Mouse (Mus musculus) intestine, embryonic 14.5 days (tissue): ENCODE measurements around the gene Usp54. TPM values are rescaled to one million over a fixed set of nuclear protein-coding genes. Genes with fewer than 3 reads are reported as not detected.

Experiments
- ATAC-seq: fragments of 200-750 bp; cut with Nextera tagmentation; replicated peaks from 2 replicates; pipeline ENCODE4 v1.8.0; 2017; ENCODE audit warnings: low read depth, moderate number of reproducible peaks, moderate TSS enrichment, moderate library complexity; ENCODE audit not compliant: low FRiP score, low TSS enrichment
- DNase-seq: peaks from one replicate; pipeline ENCODE4 v3.0.0-alpha.2; 2018; ENCODE audit warnings: low spot score
- H3K27ac ChIP-seq: fragments of 300-500 bp; sonication (generic); 2 replicates; pipeline ENCODE4 v1.5.1; 2014; ENCODE audit warnings: low read depth, mild to moderate bottlenecking, control low read depth
- H3K27me3 ChIP-seq: fragments of 300-500 bp; sonication (generic); replicated peaks from 2 replicates; pipeline ENCODE4 v1.6.1; 2014; ENCODE audit warnings: low read length, control low read depth; ENCODE audit not compliant: control insufficient read depth, insufficient read depth
- H3K36me3 ChIP-seq: fragments of 300-500 bp; sonication (generic); 2 replicates; pipeline ENCODE4 v1.6.1; 2014; ENCODE audit warnings: low read length, control low read depth; ENCODE audit not compliant: control insufficient read depth, insufficient read depth
- H3K4me1 ChIP-seq: fragments of 300-500 bp; sonication (generic); replicated peaks from 2 replicates; pipeline ENCODE4 v1.6.1; 2014; ENCODE audit warnings: low read length, control low read depth, mixed read lengths; ENCODE audit not compliant: control insufficient read depth, insufficient read depth
- H3K4me2 ChIP-seq: fragments of 300-500 bp; sonication (generic); 2 replicates; pipeline ENCODE4 v1.6.1; 2014; ENCODE audit warnings: low read length
- H3K4me3 ChIP-seq: fragments of 300-500 bp; sonication (generic); 2 replicates; pipeline ENCODE4 v1.5.1; 2014; ENCODE audit warnings: low read depth, low read length, control low read depth, mixed read lengths
- H3K9ac ChIP-seq: fragments of 300-500 bp; sonication (generic); 2 replicates; pipeline ENCODE4 v1.6.1; 2014; ENCODE audit warnings: mild to moderate bottlenecking, low read length
- H3K9me3 ChIP-seq: fragments of 300-500 bp; sonication (generic); 2 replicates; pipeline ENCODE4 v1.6.1; 2016; ENCODE audit warnings: low read length, control low read depth; ENCODE audit not compliant: control insufficient read depth
- WGBS: fragments of 180-500 bp; shearing (Covaris S2); extraction: QIAGEN DNeasy Blood & Tissue Kit; methylation state at CpG from one replicate; pipeline ENCODE4 v1.1.7; 2014; 5-methylcytosine and 5-hydroxymethylcytosine counted together
- polyA plus RNA-seq: library from polyadenylated mRNA; unstranded; fragments of >200 nt; fragmentation: Nextera tagmentation; extraction: Ambion mirVana; gene quantifications from 2 replicates; pipeline ENCODE4 v1.2.1, GENCODE M21; 2014

The Usp54 gene
- polyA plus RNA-seq, 1 experiment from 2014 or later, result 8.9 TPM

DNA sequence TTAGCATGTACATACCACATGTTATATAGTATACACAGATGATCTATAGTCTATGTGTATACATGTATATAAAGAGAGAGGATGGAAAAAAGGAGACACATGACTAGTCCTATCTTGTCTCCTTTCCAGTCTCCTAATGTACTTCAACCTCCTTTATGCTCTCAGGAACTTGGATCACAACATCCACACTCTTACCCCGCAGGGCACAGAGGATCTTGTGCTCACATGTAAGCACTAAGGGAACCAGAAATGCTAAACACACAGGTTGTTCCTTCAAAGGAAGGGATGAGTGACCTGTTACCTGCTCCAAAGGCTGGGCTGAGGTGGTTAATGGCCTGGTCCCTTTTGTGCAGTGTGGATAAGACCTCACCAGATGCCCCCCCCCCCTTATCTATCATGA is 28.0 kb downstream of the Usp54 start:
- Histone ChIP-seq H3K27ac (no peak overlapping the region), H3K4me2 (no peak overlapping the region), H3K4me1 (no peaks in the 10 kb centered on the region), H3K9ac (no peak overlapping the region), H3K4me3 (no peak overlapping the region), H3K27me3 (no peaks in the 10 kb centered on the region), H3K36me3 (no peaks in the 10 kb centered on the region), H3K9me3 (no peaks in the 10 kb centered on the region)
- DNase-seq (no peak), ATAC-seq (no peak)
- WGBS, result 93% methylated on average over 1 of the region's 1 CpGs

DNA sequence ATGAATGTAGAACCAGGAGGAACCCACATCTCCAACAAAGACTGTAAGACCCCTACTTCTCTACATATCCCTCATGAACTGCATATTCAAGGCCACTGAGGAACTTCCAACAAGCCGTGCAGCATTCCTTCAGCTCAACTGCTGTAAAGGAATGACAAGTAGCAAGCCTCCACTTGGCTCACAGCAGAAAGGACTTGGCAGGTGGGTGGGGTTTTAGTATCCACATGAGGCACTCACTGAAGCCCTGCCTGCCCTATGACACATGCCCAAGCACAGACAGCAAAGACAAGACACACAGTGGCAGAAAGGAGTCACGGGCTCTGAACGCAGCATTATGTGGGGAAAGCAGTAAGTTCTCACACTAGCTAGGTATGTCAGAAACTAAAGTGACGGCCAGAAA is 30.7 kb downstream of the Usp54 start:
- Histone ChIP-seq H3K9me3 (no peaks in the 10 kb centered on the region), H3K4me2 (no peak overlapping the region), H3K27ac (no peak overlapping the region), H3K4me1 (no peaks in the 10 kb centered on the region), H3K36me3 (peaks cover 11% of the 10 kb centered on the region), H3K4me3 (no peak overlapping the region), H3K9ac (no peak overlapping the region), H3K27me3 (no peaks in the 10 kb centered on the region)
- WGBS, result 77% methylated on average over 4 of the region's 4 CpGs
- ATAC-seq, result no peak
- DNase-seq, result no peak

DNA sequence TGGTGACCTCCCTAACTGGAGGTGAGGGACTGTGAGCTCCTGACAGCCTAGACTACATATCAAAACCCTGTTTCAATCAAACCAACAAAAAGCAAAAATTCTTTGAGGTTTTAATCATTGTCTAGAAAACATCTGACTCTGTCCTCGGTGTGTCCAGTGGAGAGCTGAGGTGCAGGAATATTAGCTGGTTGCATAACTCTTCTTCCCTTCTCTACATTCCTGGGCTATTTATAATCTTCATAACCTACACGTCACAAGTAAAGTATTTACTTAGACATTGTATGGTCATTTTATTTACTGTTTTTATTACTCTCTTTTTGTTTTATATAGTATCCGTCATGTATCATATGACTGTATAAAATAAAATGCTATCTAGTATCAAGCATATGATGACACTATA is 31.3 kb downstream of the Usp54 start:
- Histone ChIP-seq H3K27ac (no peak overlapping the region), H3K36me3 (peaks cover 11% of the 10 kb centered on the region)
- WGBS, result 68% methylated on average over 3 of the region's 3 CpGs

DNA sequence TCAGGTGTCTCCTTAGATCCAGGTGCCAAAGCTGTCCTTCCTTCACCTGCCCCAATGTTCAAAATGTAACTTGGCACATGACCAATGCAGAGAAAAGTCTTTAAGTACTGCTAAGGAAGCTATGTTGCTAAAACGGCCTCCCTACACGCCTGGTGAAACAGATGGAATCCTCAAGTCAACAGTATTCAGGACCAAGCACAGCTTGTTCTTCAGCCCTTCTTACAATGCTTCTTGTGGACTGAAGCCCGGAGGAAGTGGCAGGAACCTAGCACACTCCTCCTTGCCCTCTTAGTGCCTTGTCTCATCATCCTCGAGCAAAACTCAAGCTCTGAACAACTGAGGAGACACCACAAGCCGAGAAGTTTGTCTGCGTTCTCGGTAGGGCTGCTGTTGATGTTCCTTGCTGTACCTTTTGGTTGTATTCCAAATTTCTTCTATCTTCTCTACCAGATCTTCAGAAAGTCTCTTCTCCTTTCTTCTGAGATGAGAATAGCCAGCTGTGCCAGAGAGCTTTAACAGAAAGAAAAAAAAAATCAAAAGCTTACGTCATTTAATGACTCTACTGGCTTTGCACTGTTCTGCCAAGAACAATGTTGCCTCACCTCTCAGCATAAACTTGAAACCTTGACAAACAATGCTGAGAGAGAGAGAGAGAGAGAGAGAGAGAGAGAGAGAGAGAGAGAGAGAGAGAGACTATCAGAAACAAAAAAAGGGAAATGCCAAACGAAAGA is 33.3 kb downstream of the Usp54 start:
- Histone ChIP-seq H3K36me3 (peaks cover 11% of the 10 kb centered on the region), H3K9ac (no peak overlapping the region), H3K27me3 (no peaks in the 10 kb centered on the region), H3K4me1 (no peaks in the 10 kb centered on the region), H3K27ac (no peak overlapping the region), H3K9me3 (no peaks in the 10 kb centered on the region), H3K4me3 (no peak overlapping the region), H3K4me2 (no peak overlapping the region)
- no peak for DNase-seq
- 77% methylated on average over 9 of the region's 9 CpGs for WGBS
- ATAC-seq, result no peak

More for the DNA sequence above, 31.3 kb downstream of the Usp54 start:
- DNase-seq, result no peak
- no peaks in the 10 kb centered on the region for H3K9me3 ChIP-seq
- no peak overlapping the region for H3K4me3 ChIP-seq
- H3K27me3 ChIP-seq, result no peaks in the 10 kb centered on the region
- no peak for ATAC-seq
- H3K4me2 ChIP-seq, result no peak overlapping the region
- H3K9ac ChIP-seq, result no peak overlapping the region
- no peaks in the 10 kb centered on the region for H3K4me1 ChIP-seq

DNA sequence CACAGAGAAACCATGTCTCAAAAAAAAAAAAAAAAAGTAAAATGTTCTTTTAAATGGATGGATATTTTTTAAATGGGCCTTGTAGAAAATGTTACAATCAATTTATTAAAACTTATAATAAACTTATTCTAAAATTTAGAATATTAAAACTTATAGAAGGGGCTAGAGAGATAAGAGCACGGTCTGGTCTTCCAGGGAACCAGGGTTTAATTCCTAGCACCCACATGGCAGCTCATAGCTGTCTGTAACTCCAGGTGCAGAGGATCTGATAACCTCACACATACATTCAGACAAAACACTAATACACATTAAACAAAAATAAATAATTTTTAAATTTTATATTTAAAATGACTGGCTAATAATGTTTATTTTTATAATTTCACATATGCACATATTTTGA is 39.6 kb downstream of the Usp54 start:
- H3K36me3 ChIP-seq, result peaks cover 1% of the 10 kb centered on the region; the same call in 1 of the 2 replicates
- H3K27me3 ChIP-seq, result no peaks in the 10 kb centered on the region
- no peaks in the 10 kb centered on the region for H3K9me3 ChIP-seq
- H3K27ac ChIP-seq, result no peak overlapping the region
- H3K9ac ChIP-seq, result no peak overlapping the region
- ATAC-seq (no peak), DNase-seq (no peak)
- H3K4me2 ChIP-seq, result no peak overlapping the region
- no peak overlapping the region for H3K4me3 ChIP-seq
- WGBS, result 89% methylated on average over 1 of the region's 1 CpGs
- H3K4me1 ChIP-seq, result no peaks in the 10 kb centered on the region

DNA sequence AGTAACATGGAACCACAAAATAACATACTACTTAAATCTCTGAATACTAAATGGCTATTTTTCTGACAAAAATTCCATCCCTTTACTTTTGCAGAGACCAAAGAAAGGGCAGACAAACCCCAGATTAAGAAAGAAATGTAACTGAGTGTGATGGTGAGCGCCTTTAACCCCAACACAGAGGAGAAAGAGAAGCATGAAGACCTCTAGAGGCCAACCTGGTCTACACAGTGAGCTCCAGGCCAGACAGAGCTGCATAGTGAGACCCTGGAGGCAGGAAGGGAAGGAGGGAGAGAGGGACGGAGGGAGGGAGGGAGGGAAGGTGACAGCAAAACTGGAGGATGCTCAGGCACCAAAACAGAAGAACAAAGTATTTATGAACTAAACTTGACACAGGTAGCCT is 40.7 kb downstream of the Usp54 start:
- Histone ChIP-seq H3K9ac (no peak overlapping the region), H3K4me2 (no peak overlapping the region), H3K36me3 (no peaks in the 10 kb centered on the region), H3K4me3 (no peak overlapping the region), H3K9me3 (no peaks in the 10 kb centered on the region), H3K27me3 (no peaks in the 10 kb centered on the region), H3K27ac (no peak overlapping the region), H3K4me1 (no peaks in the 10 kb centered on the region)
- 45% methylated on average over 2 of the region's 2 CpGs for WGBS
- ATAC-seq (no peak), DNase-seq (no peak)

DNA sequence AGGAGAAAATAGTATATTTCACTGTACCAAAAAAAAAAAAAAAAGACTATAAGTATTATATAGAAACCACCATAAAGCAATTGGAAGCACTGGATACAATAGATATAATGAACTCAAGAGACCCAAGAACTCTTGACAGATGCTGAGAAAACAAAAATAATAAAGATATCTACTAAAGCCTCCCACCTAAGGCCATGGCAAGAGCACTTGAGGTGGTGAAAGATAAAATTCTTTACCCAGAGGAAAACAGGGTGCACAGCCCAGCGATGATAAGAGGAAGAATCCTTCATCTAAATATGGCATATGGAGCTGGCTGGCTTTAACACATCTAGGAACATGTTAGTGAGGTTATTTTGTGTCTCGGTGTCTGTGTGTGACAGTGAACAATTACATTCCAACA is 41.3 kb downstream of the Usp54 start:
- WGBS, result 81% methylated on average over 2 of the region's 2 CpGs

DNA sequence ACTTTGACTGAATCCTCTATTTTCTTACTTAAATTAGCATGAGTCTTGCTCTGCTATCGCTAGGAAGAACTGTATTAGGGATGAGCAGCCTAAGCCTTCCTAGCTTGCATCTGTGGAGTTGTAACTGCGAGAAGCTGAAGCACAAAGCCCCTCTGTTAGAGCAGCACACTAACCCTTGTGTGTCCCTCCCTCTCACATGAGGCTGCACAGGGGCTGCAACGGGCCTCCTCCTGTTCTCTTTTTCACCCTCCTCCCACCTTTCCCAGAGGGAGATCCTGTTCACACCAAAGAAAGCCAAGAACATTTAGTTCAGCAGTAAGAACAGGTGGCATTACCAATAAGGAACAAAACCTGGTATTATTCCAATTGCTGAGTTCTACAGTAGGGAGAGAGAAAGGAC is 45.1 kb downstream of the Usp54 start:
- no peak overlapping the region for H3K4me3 ChIP-seq
- H3K36me3 ChIP-seq, result no peaks in the 10 kb centered on the region
- DNase-seq (no peak), ATAC-seq (no peak)
- H3K27ac ChIP-seq, result no peak overlapping the region
- H3K4me2 ChIP-seq, result no peak overlapping the region
- no peaks in the 10 kb centered on the region for H3K4me1 ChIP-seq
- no peaks in the 10 kb centered on the region for H3K27me3 ChIP-seq
- no peaks in the 10 kb centered on the region for H3K9me3 ChIP-seq
- 59% methylated on average over 3 of the region's 3 CpGs for WGBS
- no peak overlapping the region for H3K9ac ChIP-seq

More for the DNA sequence above, 41.3 kb downstream of the Usp54 start:
- Histone ChIP-seq H3K4me1 (no peaks in the 10 kb centered on the region), H3K9me3 (no peaks in the 10 kb centered on the region), H3K4me2 (no peak overlapping the region), H3K4me3 (no peak overlapping the region), H3K27me3 (no peaks in the 10 kb centered on the region), H3K9ac (no peak overlapping the region), H3K27ac (no peak overlapping the region), H3K36me3 (no peaks in the 10 kb centered on the region)
- no peak for ATAC-seq
- no peak for DNase-seq

DNA sequence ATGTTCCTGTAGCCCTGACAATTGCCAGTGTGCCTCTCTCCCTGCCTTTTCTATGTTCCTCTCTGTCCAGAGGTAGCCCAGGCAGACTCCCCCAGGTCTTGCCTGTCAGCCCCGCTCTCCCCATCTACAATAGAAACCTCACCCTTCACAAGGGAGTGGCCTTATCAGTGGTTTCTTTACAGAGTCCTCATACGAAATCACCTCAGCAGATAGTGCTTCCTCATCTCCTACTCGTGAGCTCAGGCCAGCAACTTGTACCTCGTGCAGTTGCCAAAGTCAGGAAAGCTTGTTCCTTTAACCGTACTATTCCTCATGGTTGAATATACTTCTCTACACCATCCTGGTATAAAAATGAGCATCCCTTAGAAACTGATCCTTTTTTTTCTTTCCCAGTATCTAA is 53.4 kb downstream of the Usp54 start:
- H3K36me3 ChIP-seq, result peaks cover 28% of the 10 kb centered on the region; the same call in 1 of the 2 replicates
- H3K9ac ChIP-seq, result no peak overlapping the region
- H3K27ac ChIP-seq, result no peak overlapping the region
- no peaks in the 10 kb centered on the region for H3K9me3 ChIP-seq
- no peaks in the 10 kb centered on the region for H3K27me3 ChIP-seq
- no peaks in the 10 kb centered on the region for H3K4me1 ChIP-seq
- DNase-seq (no peak), ATAC-seq (no peak)
- WGBS, result 76% methylated on average over 5 of the region's 5 CpGs
- no peak overlapping the region for H3K4me2 ChIP-seq
- H3K4me3 ChIP-seq, result no peak overlapping the region
